Mouse (Mus musculus) embryo, embryonic 10 days (tissue): ENCODE results near the gene Magea10.

ENCODE experiments used
- DNase-seq: peaks from one replicate; pipeline ENCODE4 v3.0.0-alpha.2; 2015; ENCODE audit warnings: low spot score

Gene Magea10

DNA sequence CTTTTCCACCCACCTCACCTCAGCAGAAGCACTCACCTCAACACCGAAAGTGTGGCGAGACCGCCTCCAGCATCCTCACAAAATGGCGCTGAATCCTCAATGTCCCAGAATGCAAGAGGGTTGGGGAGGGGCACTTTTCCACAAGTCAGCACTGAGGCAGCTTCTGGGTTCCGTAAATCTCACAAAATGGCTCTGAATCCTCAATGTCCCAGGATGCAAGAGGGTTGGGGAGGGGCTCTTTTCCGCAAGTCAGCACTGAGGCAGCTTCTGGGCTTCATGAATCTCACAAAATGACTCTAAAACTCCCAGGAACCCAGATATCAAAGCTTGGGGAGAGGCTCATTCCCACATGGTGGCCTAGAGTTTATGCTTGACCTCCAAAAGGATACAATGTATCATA lies at the start of gene Magea10:
TSS of gene Magea10 (minus strand) at position 101 of the 400 bp plus-strand sequence.
- no peak for DNase-seq

DNA sequence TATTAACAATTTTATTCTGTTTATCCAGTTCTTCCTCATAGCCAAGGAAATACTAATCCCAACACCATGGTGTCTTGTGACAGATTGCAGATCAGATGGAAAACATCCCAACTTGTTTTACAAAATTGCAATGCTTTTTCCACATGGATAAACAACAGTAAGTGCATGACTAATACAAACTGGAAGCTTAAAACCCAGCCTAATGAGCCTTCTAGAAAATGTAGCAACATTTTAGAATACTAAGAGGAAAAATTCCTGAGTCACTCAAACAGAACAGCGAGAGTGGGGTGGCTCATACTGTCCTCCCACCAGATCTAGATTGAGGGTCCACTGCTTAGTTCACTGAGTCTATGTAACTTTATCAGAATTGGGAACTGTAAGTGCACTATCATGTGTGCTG lies 4.7 kb downstream of the Magea10 start:
- DNase-seq = no peak
